In genomic region chr6:12457451-12457850, GRCm38 (mm10) we compare ENCODE assay signal across 24 mouse cellular contexts.
DNase-seq lines count a peak whose midpoint lies in the region; ATAC-seq and TF ChIP-seq lines count a peak whose summit lies in the region.
"Had no signal": no experiment of that assay in that cellular context is flagged by ENCODE, and none has a peak within 500 bp of the region (broad histone marks: within the 10 kb centered on the region; RNA-seq: fewer than 3 reads in every experiment).

No protein-coding gene starts in this region.

- no peak overlapping the region for H3K4me3 ChIP-seq in heart, embryonic 11.5 days (ENCODE audit: low read depth, low read length)
- no peak overlapping the region for H3K4me3 ChIP-seq in heart, adult 2 months
- H3K4me3 ChIP-seq in forebrain, embryonic 14.5 days (ENCODE audit: low read depth, low read length): no peak overlapping the region
- H3K4me3 ChIP-seq in neural tube, embryonic 15.5 days (replicated peaks): no peak overlapping the region

- H3K79me2 ChIP-seq in heart, adult 2 months (replicated peaks; ENCODE audit: control insufficient read depth, insufficient read depth, low read length): no peaks in the 10 kb centered on the region

- TF ChIP-seq POLR2A in heart, adult 2 months (IDR thresholded peaks at IDR 0.05; ENCODE audit: insufficient read depth, low read depth, low read length): no peak

- no peaks in the 10 kb centered on the region for H3K36me3 ChIP-seq in heart, embryonic 11.5 days (ENCODE audit: control insufficient read depth, insufficient read depth, low read length)
- H3K36me3 ChIP-seq in heart, adult 2 months (ENCODE audit: control insufficient read depth, insufficient read depth, low read length): peaks cover 2% of the 10 kb centered on the region; the same call in 1 of the 2 replicates
- H3K36me3 ChIP-seq in forebrain, embryonic 14.5 days (ENCODE audit: control insufficient read depth, insufficient read depth, low read length): no peaks in the 10 kb centered on the region
- no peaks in the 10 kb centered on the region for H3K36me3 ChIP-seq in neural tube, embryonic 15.5 days
- H3K36me3 ChIP-seq: G1E had no signal

- peak; percentile 42 for DNase-seq in heart, adult 11 months
- no peak for DNase-seq in heart, adult 2 months
- no peak for DNase-seq in heart, adult 8-10 months (ENCODE audit: low spot score)
- peak; percentile 59 for DNase-seq in 3T3-L1 (ENCODE audit: low read depth, low spot score)
- DNase-seq in NIH3T3 (ENCODE audit: low read depth): peak; percentile 60
- DNase-seq in forebrain, embryonic 14.5 days (ENCODE audit: low spot score): no peak
- DNase-seq: adrenal gland, adult 2 months; adrenal gland, adult 8-10 months; adrenal gland, postnatal 10 days; adrenal gland, postnatal 14 days; adrenal gland, postnatal 25 days; adrenal gland, postnatal 36 days; B cell, adult 2 months; cerebellum, adult 11 months; cerebellum, adult 11-12 months; cerebellum, adult 18-20 months; cerebellum, adult 2 months had no signal

- H3K27me3 ChIP-seq in heart, embryonic 11.5 days (ENCODE audit: control insufficient read depth, insufficient read depth, low read length): no peaks in the 10 kb centered on the region
- H3K27me3 ChIP-seq in heart, adult 2 months (ENCODE audit: control insufficient read depth, insufficient read depth, low read length): no peaks in the 10 kb centered on the region
- no peaks in the 10 kb centered on the region for H3K27me3 ChIP-seq in forebrain, embryonic 14.5 days (replicated peaks; ENCODE audit: control insufficient read depth, insufficient read depth, low read length)
- H3K27me3 ChIP-seq in neural tube, embryonic 15.5 days (replicated peaks): no peaks in the 10 kb centered on the region
- H3K27me3 ChIP-seq: CH12.LX, Patski had no signal

- no peak overlapping the region for H3K9ac ChIP-seq in heart, embryonic 11.5 days (ENCODE audit: low read depth, low read length)
- no peak overlapping the region for H3K9ac ChIP-seq in heart, adult 2 months (ENCODE audit: low read depth, low read length)
- no peak overlapping the region for H3K9ac ChIP-seq in forebrain, embryonic 14.5 days (ENCODE audit: low read length)
- H3K9ac ChIP-seq in neural tube, embryonic 15.5 days (replicated peaks): no peak overlapping the region

- no peak for ATAC-seq in heart, embryonic 11.5 days (replicated peaks; ENCODE audit: insufficient number of reproducible peaks, low FRiP score, low TSS enrichment)
- ATAC-seq in forebrain, embryonic 14.5 days: no peak
- ATAC-seq in neural tube, embryonic 15.5 days (ENCODE audit: low FRiP score): no peak
- ATAC-seq: activated CD4-positive, CD25-positive, alpha-beta regulatory T cell, adult 4 months; CD4-positive, CD25-positive, alpha-beta regulatory T cell, adult 4 months; Patski had no signal

- no peak for TF ChIP-seq CTCF in heart, adult 2 months (IDR thresholded peaks at IDR 0.05)

- H3K27ac ChIP-seq in heart, embryonic 11.5 days (ENCODE audit: low read depth, low read length): no peak overlapping the region
- H3K27ac ChIP-seq in heart, adult 2 months: peak overlapping the region; percentile 39
- no peak overlapping the region for H3K27ac ChIP-seq in forebrain, embryonic 14.5 days (ENCODE audit: low read depth, low read length)
- H3K27ac ChIP-seq in neural tube, embryonic 15.5 days (replicated peaks): no peak overlapping the region

- H3K9me3 ChIP-seq in heart, embryonic 11.5 days (replicated peaks; ENCODE audit: control insufficient read depth, low read length): no peaks in the 10 kb centered on the region
- no peaks in the 10 kb centered on the region for H3K9me3 ChIP-seq in forebrain, embryonic 14.5 days (replicated peaks; ENCODE audit: control insufficient read depth, low read length)
- H3K9me3 ChIP-seq in neural tube, embryonic 15.5 days (replicated peaks): no peaks in the 10 kb centered on the region
- H3K9me3 ChIP-seq: G1E had no signal

- no peaks in the 10 kb centered on the region for H3K4me1 ChIP-seq in heart, embryonic 11.5 days (ENCODE audit: control insufficient read depth, insufficient read depth, low read length)
- H3K4me1 ChIP-seq in heart, adult 2 months (ENCODE audit: control insufficient read depth, insufficient read depth, low read length): peaks cover 4% of the 10 kb centered on the region
- H3K4me1 ChIP-seq in forebrain, embryonic 14.5 days (ENCODE audit: control insufficient read depth, insufficient read depth, low read length): no peaks in the 10 kb centered on the region
- H3K4me1 ChIP-seq in neural tube, embryonic 15.5 days: no peaks in the 10 kb centered on the region

- WGBS in heart, embryonic 11.5 days (ENCODE audit: insufficient replicate concordance): 78% methylated on average over 1 of the region's 1 CpGs
- WGBS in heart, adult 2 months: 91% methylated on average over 1 of the region's 1 CpGs
- 89% methylated on average over 1 of the region's 1 CpGs for WGBS in forebrain, embryonic 14.5 days
- WGBS in neural tube, embryonic 15.5 days: 85% methylated on average over 1 of the region's 1 CpGs

- TF ChIP-seq EP300 in heart, adult 2 months (IDR thresholded peaks at IDR 0.05; ENCODE audit: insufficient read depth, low read depth, low read length): no peak

- intact Hi-C loops in heart, adult 2 months (cut with DNase I): no loop called here

- H3K4me2 ChIP-seq in heart, embryonic 11.5 days: no peak overlapping the region
- no peak overlapping the region for H3K4me2 ChIP-seq in forebrain, embryonic 14.5 days (ENCODE audit: low read length)
- no peak overlapping the region for H3K4me2 ChIP-seq in neural tube, embryonic 15.5 days

Comparison
In these comparisons a context has a peak if more than half of its experiments do, and no peak if none do; other contexts are left out.
1. DNase-seq: peak in heart, adult 11 months (single experiment), 3T3-L1 (single experiment) and NIH3T3 (single experiment); none in heart, adult 2 months (0 of 2), heart, adult 8-10 months (single experiment) and forebrain, embryonic 14.5 days (single experiment).